Mouse (Mus musculus) forebrain, embryonic 13.5 days (tissue): ENCODE measurements around the gene Cd28. TPM values are rescaled to one million over a fixed set of nuclear protein-coding genes. Genes with fewer than 3 reads are reported as not detected.

Source experiments
- ATAC-seq: fragments of 200-750 bp; cut with Nextera tagmentation; 2 replicates; pipeline ENCODE4 v1.8.0; 2017
- H3K27ac ChIP-seq: fragments of 300-500 bp; sonication (generic); 2 replicates; pipeline ENCODE4 v1.5.1; 2015; ENCODE audit warnings: inconsistent platforms, mild to moderate bottlenecking, moderate library complexity
- H3K27me3 ChIP-seq: fragments of 300-500 bp; sonication (generic); 2 replicates; pipeline ENCODE4 v1.6.1; 2015; ENCODE audit warnings: mild to moderate bottlenecking, inconsistent platforms
- H3K36me3 ChIP-seq: fragments of 300-500 bp; sonication (generic); 2 replicates; pipeline ENCODE4 v1.6.1; 2015; ENCODE audit warnings: mild to moderate bottlenecking, inconsistent platforms; ENCODE audit not compliant: poor library complexity, severe bottlenecking
- H3K4me1 ChIP-seq: fragments of 300-500 bp; sonication (generic); 2 replicates; pipeline ENCODE4 v1.6.1; 2015; ENCODE audit warnings: inconsistent platforms
- H3K4me2 ChIP-seq: fragments of 300-500 bp; sonication (generic); 2 replicates; pipeline ENCODE4 v1.6.1; 2015; ENCODE audit warnings: inconsistent platforms, mild to moderate bottlenecking, moderate library complexity
- H3K4me3 ChIP-seq: fragments of 300-500 bp; sonication (generic); 2 replicates; pipeline ENCODE4 v1.5.1; 2015; ENCODE audit warnings: mild to moderate bottlenecking, inconsistent platforms
- H3K9ac ChIP-seq: fragments of 300-500 bp; sonication (generic); 2 replicates; pipeline ENCODE4 v1.6.1; 2015; ENCODE audit warnings: mild to moderate bottlenecking, inconsistent platforms
- H3K9me3 ChIP-seq: fragments of 300-500 bp; sonication (generic); replicated peaks from 2 replicates; pipeline ENCODE4 v1.6.1; 2016; ENCODE audit warnings: inconsistent platforms
- WGBS: fragments of 180-500 bp; shearing (Covaris S2); methylation state at CpG from one replicate; pipeline ENCODE4 v1.1.7; 2015; 5-methylcytosine and 5-hydroxymethylcytosine counted together
- polyA plus RNA-seq: library from polyadenylated mRNA; unstranded; fragments of >200 nt; fragmentation: Nextera tagmentation; extraction: Ambion mirVana; gene quantifications from 2 replicates; pipeline ENCODE4 v1.2.1, GENCODE M21; 2015

Cd28 gene
- polyA plus RNA-seq = 0.04 and 0.05 TPM in 2 replicates

- Histone ChIP-seq H3K4me3 (no peak within 1 kb of the TSS), H3K27me3 (no peaks in the 10 kb centered on the region), H3K4me1 (peaks cover 6% of the 10 kb centered on the region; the same call in 1 of the 2 replicates), H3K9ac (no peak within 1 kb of the TSS), H3K9me3 (no peaks in the 10 kb centered on the region), H3K36me3 (no peaks in the 10 kb centered on the region), H3K27ac (no peak within 1 kb of the TSS), H3K4me2 (no peak within 1 kb of the TSS)
- WGBS = 92% methylated on average over 5 of the region's 5 CpGs
- no peak for ATAC-seq
Observed at GRCm38 (mm10) chr1:60716567-60716966, at the start of gene Cd28. Gene Cd28 (plus strand): TSS chr1:60716800.

GRCm38 (mm10) chr1:60667873-60668616 lies 48.6 kb upstream of the Cd28 start:
- WGBS = 19% methylated on average over 17 of the region's 17 CpGs
- H3K9ac ChIP-seq = peak overlapping the region; percentile 28

GRCm38 (mm10) chr1:60669048-60669447 lies 47.6 kb upstream of the Cd28 start:
- Histone ChIP-seq H3K4me3 (no peak overlapping the region), H3K36me3 (no peaks in the 10 kb centered on the region), H3K27ac (no peak overlapping the region), H3K4me1 (peaks cover 12% of the 10 kb centered on the region), H3K9ac (no peak overlapping the region), H3K9me3 (no peaks in the 10 kb centered on the region), H3K27me3 (no peaks in the 10 kb centered on the region), H3K4me2 (no peak overlapping the region)
- 78% methylated on average over 9 of the region's 9 CpGs for WGBS
- no peak for ATAC-seq

More at GRCm38 (mm10) chr1:60667873-60668616, 48.6 kb upstream of the Cd28 start:
- Histone ChIP-seq H3K4me2 (peak overlapping the region; percentile 52), H3K4me1 (peaks cover 12% of the 10 kb centered on the region), H3K36me3 (no peaks in the 10 kb centered on the region), H3K4me3 (peak overlapping the region; percentile 22), H3K9me3 (no peaks in the 10 kb centered on the region), H3K27me3 (no peaks in the 10 kb centered on the region), H3K27ac (peak overlapping the region; percentile 1; the same call in 1 of the 2 replicates)
- ATAC-seq = peak; percentile 68

- H3K9ac ChIP-seq = no peak overlapping the region
- H3K36me3 ChIP-seq = no peaks in the 10 kb centered on the region
- H3K27ac ChIP-seq = no peak overlapping the region
- H3K27me3 ChIP-seq = no peaks in the 10 kb centered on the region
- no peak for ATAC-seq
- no peak overlapping the region for H3K4me3 ChIP-seq
- no peak overlapping the region for H3K4me2 ChIP-seq
- WGBS = 91% methylated on average over 2 of the region's 2 CpGs
- no peaks in the 10 kb centered on the region for H3K9me3 ChIP-seq
- peaks cover 12% of the 10 kb centered on the region for H3K4me1 ChIP-seq
Observed at GRCm38 (mm10) chr1:60669664-60670063, 46.9 kb upstream of the Cd28 start.

GRCm38 (mm10) chr1:60670172-60670571 lies 46.4 kb upstream of the Cd28 start:
- H3K4me1 ChIP-seq = peaks cover 12% of the 10 kb centered on the region
- no peak for ATAC-seq
- no peak overlapping the region for H3K27ac ChIP-seq
- H3K9ac ChIP-seq = no peak overlapping the region
- no peak overlapping the region for H3K4me2 ChIP-seq
- H3K9me3 ChIP-seq = no peaks in the 10 kb centered on the region
- no peak overlapping the region for H3K4me3 ChIP-seq
- whole genome bisulfite sequencing = 74% methylated on average over 5 of the region's 5 CpGs
- H3K36me3 ChIP-seq = no peaks in the 10 kb centered on the region
- H3K27me3 ChIP-seq = no peaks in the 10 kb centered on the region

GRCm38 (mm10) chr1:60683766-60684165 lies 32.8 kb upstream of the Cd28 start:
- 92% methylated on average over 4 of the region's 4 CpGs for WGBS
- Histone ChIP-seq H3K9ac (no peak overlapping the region), H3K4me1 (no peaks in the 10 kb centered on the region), H3K4me3 (no peak overlapping the region), H3K27me3 (no peaks in the 10 kb centered on the region), H3K36me3 (no peaks in the 10 kb centered on the region), H3K4me2 (no peak overlapping the region), H3K9me3 (no peaks in the 10 kb centered on the region), H3K27ac (no peak overlapping the region)
- ATAC-seq = no peak

- Histone ChIP-seq H3K27ac (no peak overlapping the region), H3K4me2 (no peak overlapping the region), H3K9me3 (no peaks in the 10 kb centered on the region), H3K27me3 (no peaks in the 10 kb centered on the region), H3K36me3 (no peaks in the 10 kb centered on the region), H3K9ac (no peak overlapping the region), H3K4me3 (no peak overlapping the region), H3K4me1 (no peaks in the 10 kb centered on the region)
- no peak for ATAC-seq
- 82% methylated on average over 3 of the region's 3 CpGs for WGBS
Observed at GRCm38 (mm10) chr1:60696115-60696895, 20.3 kb upstream of the Cd28 start.

- WGBS = 66% methylated on average over 2 of the region's 2 CpGs
- no peak for ATAC-seq
Observed at GRCm38 (mm10) chr1:60702641-60703040, 14.0 kb upstream of the Cd28 start.

GRCm38 (mm10) chr1:60713238-60713637 lies 3.4 kb upstream of the Cd28 start:
- H3K27me3 ChIP-seq = no peaks in the 10 kb centered on the region
- no peak overlapping the region for H3K4me2 ChIP-seq
- no peak overlapping the region for H3K4me3 ChIP-seq
- no peak overlapping the region for H3K9ac ChIP-seq
- H3K4me1 ChIP-seq = peaks cover 6% of the 10 kb centered on the region; the same call in 1 of the 2 replicates
- H3K27ac ChIP-seq = no peak overlapping the region
- no peaks in the 10 kb centered on the region for H3K36me3 ChIP-seq
- no peak for ATAC-seq
- H3K9me3 ChIP-seq = no peaks in the 10 kb centered on the region
- 61% methylated on average over 3 of the region's 3 CpGs for whole genome bisulfite sequencing

More at GRCm38 (mm10) chr1:60702641-60703040, 14.0 kb upstream of the Cd28 start:
- Histone ChIP-seq H3K9me3 (no peaks in the 10 kb centered on the region), H3K36me3 (no peaks in the 10 kb centered on the region), H3K27ac (no peak overlapping the region), H3K27me3 (no peaks in the 10 kb centered on the region), H3K4me3 (no peak overlapping the region), H3K9ac (no peak overlapping the region), H3K4me2 (no peak overlapping the region), H3K4me1 (no peaks in the 10 kb centered on the region)

- WGBS = 54% methylated on average over 8 of the region's 8 CpGs
- Histone ChIP-seq H3K27ac (no peak overlapping the region), H3K27me3 (no peaks in the 10 kb centered on the region), H3K4me1 (peaks cover 6% of the 10 kb centered on the region; the same call in 1 of the 2 replicates), H3K4me3 (no peak overlapping the region), H3K9me3 (no peaks in the 10 kb centered on the region), H3K9ac (no peak overlapping the region), H3K4me2 (no peak overlapping the region), H3K36me3 (no peaks in the 10 kb centered on the region)
- peak; percentile 61 for ATAC-seq
Observed at GRCm38 (mm10) chr1:60715651-60716196, 876 bp upstream of the Cd28 start.

- Histone ChIP-seq H3K9ac (no peak overlapping the region), H3K27ac (no peak overlapping the region), H3K4me1 (peaks cover 6% of the 10 kb centered on the region; the same call in 1 of the 2 replicates), H3K9me3 (no peaks in the 10 kb centered on the region), H3K36me3 (no peaks in the 10 kb centered on the region), H3K27me3 (no peaks in the 10 kb centered on the region), H3K4me2 (no peak overlapping the region), H3K4me3 (no peak overlapping the region)
- ATAC-seq = no peak
- WGBS = 78% methylated on average over 4 of the region's 4 CpGs
Observed at GRCm38 (mm10) chr1:60718580-60718979, 2.0 kb downstream of the Cd28 start.

- H3K9ac ChIP-seq = no peak overlapping the region
- no peaks in the 10 kb centered on the region for H3K9me3 ChIP-seq
- H3K27ac ChIP-seq = no peak overlapping the region
- H3K4me2 ChIP-seq = no peak overlapping the region
- H3K27me3 ChIP-seq = no peaks in the 10 kb centered on the region
- no peak for ATAC-seq
- H3K4me1 ChIP-seq = no peaks in the 10 kb centered on the region
- H3K4me3 ChIP-seq = no peak overlapping the region
- WGBS = 95% methylated on average over 3 of the region's 3 CpGs
- H3K36me3 ChIP-seq = no peaks in the 10 kb centered on the region
Observed at GRCm38 (mm10) chr1:60723555-60723954, 7.0 kb downstream of the Cd28 start.
